Mouse (Mus musculus) hindbrain, embryonic 15.5 days (tissue): ENCODE data around the gene Mctp2. TPM values are rescaled to one million over a fixed set of nuclear protein-coding genes. Genes with fewer than 3 reads are reported as not detected.

Experiments
- ATAC-seq: fragments of 200-750 bp; cut with Nextera tagmentation; 2 replicates; pipeline ENCODE4 v1.8.0; 2017; ENCODE audit warnings: low read depth, moderate number of reproducible peaks, moderate TSS enrichment; ENCODE audit not compliant: low FRiP score
- H3K27ac ChIP-seq: fragments of 300-500 bp; sonication (generic); replicated peaks from 2 replicates; pipeline ENCODE4 v1.5.1; 2015; ENCODE audit warnings: mild to moderate bottlenecking, inconsistent platforms
- H3K27me3 ChIP-seq: fragments of 300-500 bp; sonication (generic); 2 replicates; pipeline ENCODE4 v1.6.1; 2015; ENCODE audit warnings: control low read depth, inconsistent platforms
- H3K36me3 ChIP-seq: fragments of 300-500 bp; sonication (generic); 2 replicates; pipeline ENCODE4 v1.6.1; 2015; ENCODE audit warnings: control low read depth, inconsistent platforms
- H3K4me1 ChIP-seq: fragments of 300-500 bp; sonication (generic); replicated peaks from 2 replicates; pipeline ENCODE4 v1.6.1; 2015; ENCODE audit warnings: control low read depth, inconsistent platforms
- H3K4me2 ChIP-seq: fragments of 300-500 bp; sonication (generic); 2 replicates; pipeline ENCODE4 v1.6.1; 2015; ENCODE audit warnings: moderate library complexity, mild to moderate bottlenecking, inconsistent platforms
- H3K4me3 ChIP-seq: fragments of 300-500 bp; sonication (generic); 2 replicates; pipeline ENCODE4 v1.5.1; 2015; ENCODE audit warnings: mild to moderate bottlenecking, inconsistent platforms
- H3K9ac ChIP-seq: fragments of 300-500 bp; sonication (generic); 2 replicates; pipeline ENCODE4 v1.6.1; 2015; ENCODE audit warnings: inconsistent platforms
- H3K9me3 ChIP-seq: fragments of 300-500 bp; sonication (generic); 2 replicates; pipeline ENCODE4 v1.6.1; 2016; ENCODE audit warnings: control low read depth, inconsistent platforms
- WGBS: fragments of 180-500 bp; shearing (Covaris S2); methylation state at CpG from one replicate; pipeline ENCODE4 v1.1.7; 2015; 5-methylcytosine and 5-hydroxymethylcytosine counted together
- polyA plus RNA-seq: library from polyadenylated mRNA; unstranded; fragments of >200 nt; fragmentation: Nextera tagmentation; extraction: Ambion mirVana; gene quantifications from 2 replicates; pipeline ENCODE4 v1.2.1, GENCODE M21; 2015

Gene Mctp2
- 0.59 and 0.75 TPM in 2 replicates for polyA plus RNA-seq

DNA sequence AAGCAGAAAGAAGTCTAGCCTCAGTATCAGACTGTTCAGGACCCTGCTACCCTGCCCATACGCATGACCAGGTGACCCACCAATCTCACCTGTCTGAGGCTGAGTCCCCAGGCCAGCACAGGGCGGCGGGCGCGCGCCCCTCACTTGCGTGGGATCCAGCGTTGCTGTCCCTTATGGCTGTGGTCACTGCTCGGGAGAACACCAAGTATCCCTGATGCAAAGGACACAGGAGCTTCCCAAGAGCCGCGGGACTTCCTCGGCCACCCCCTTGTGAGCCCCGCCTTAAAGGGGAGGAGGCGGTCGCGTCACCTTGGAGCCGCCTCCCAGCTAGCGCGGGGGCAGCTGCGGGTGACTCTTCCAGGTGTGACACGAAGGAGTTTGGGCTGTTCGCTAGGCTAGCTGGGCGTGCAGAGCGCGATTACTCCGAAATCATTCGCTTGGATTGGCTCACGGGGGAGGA, at the start of gene Mctp2:
Mctp2 (minus strand) TSS at position 227 of the 460 bp plus-strand sequence.
- H3K27ac ChIP-seq: no peak within 1 kb of the TSS
- peak within 1 kb of the TSS; percentile 51 for H3K4me3 ChIP-seq
- peak within 1 kb of the TSS; percentile 23 for H3K9ac ChIP-seq
- peak; percentile 68 for ATAC-seq
- peaks cover 15% of the 10 kb centered on the region for H3K4me1 ChIP-seq
- peaks cover 16% of the 10 kb centered on the region for H3K27me3 ChIP-seq
- no peaks in the 10 kb centered on the region for H3K9me3 ChIP-seq
- peak within 1 kb of the TSS; percentile 100 for H3K4me2 ChIP-seq
- 0% methylated on average over 28 of the region's 28 CpGs for WGBS
- no peaks in the 10 kb centered on the region for H3K36me3 ChIP-seq

DNA sequence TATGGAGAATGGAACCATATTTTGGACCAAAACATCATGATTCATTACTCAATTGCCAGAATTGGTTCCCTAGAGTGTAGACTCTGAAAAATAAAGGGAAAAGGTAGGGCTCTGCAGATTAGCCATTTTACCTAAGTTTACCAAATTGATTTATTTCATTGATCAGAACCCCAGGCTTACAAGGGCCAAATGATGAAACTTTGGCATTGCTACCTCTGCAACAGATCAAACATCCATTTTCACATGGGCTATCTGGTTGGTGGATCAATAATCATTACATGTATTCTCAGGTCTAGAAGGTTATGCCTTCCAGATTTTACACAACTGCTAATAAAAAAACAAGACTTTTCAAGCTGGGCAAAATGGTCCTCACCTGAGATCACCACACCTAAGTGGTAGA, 39.5 kb upstream of the Mctp2 start:
- no peaks in the 10 kb centered on the region for H3K9me3 ChIP-seq
- no peak overlapping the region for H3K4me3 ChIP-seq
- no peaks in the 10 kb centered on the region for H3K27me3 ChIP-seq
- no peak overlapping the region for H3K4me2 ChIP-seq
- no peak for ATAC-seq
- H3K4me1 ChIP-seq: no peaks in the 10 kb centered on the region
- H3K27ac ChIP-seq: no peak overlapping the region
- no peaks in the 10 kb centered on the region for H3K36me3 ChIP-seq
- H3K9ac ChIP-seq: no peak overlapping the region

DNA sequence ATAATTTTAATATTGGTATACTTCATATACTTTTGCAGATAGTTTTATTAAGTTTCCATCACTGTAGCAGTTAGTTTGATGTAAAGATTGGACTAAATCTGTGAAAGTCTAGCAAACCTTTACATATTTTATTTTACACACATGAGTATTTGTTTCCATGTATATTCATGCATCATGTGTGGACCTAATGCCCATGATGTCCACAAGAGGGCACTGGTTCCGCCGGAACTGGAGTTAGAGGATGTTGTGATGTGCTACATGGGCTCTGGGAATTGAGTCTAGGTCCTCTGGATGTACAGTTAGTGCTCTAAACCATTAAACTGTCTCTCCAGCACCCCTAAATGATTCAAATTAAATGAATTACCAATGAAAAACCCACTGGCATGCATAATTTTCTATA, 37.3 kb upstream of the Mctp2 start:
- no peak for ATAC-seq
- Histone ChIP-seq H3K9ac (no peak overlapping the region), H3K4me3 (no peak overlapping the region), H3K4me2 (no peak overlapping the region), H3K9me3 (no peaks in the 10 kb centered on the region), H3K4me1 (no peaks in the 10 kb centered on the region), H3K27ac (no peak overlapping the region), H3K36me3 (no peaks in the 10 kb centered on the region), H3K27me3 (no peaks in the 10 kb centered on the region)
- 77% methylated on average over 2 of the region's 2 CpGs for WGBS

DNA sequence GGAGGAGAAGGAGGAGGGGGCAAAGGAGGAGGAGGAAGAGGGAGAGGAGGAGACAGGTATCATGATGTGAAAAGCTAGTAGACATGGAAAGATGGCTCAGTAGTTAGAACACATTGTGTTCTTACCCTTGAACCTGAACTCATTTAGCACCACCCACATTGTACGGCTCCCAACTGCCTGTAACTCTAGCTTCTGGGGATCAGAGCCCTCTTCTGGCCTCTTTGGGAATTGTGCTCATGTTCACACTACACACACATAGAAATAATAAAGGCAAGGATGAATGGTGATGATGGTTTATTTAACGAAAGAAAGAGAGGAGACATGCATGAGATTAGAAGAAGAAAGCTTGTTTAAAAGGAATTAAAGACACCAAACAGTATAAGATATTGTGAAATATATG, 36.4 kb upstream of the Mctp2 start:
- Histone ChIP-seq H3K4me3 (no peak overlapping the region), H3K27ac (no peak overlapping the region), H3K4me2 (no peak overlapping the region), H3K4me1 (no peaks in the 10 kb centered on the region), H3K9ac (no peak overlapping the region), H3K36me3 (no peaks in the 10 kb centered on the region), H3K9me3 (no peaks in the 10 kb centered on the region), H3K27me3 (no peaks in the 10 kb centered on the region)
- 76% methylated on average over 2 of the region's 2 CpGs for WGBS
- ATAC-seq: no peak

DNA sequence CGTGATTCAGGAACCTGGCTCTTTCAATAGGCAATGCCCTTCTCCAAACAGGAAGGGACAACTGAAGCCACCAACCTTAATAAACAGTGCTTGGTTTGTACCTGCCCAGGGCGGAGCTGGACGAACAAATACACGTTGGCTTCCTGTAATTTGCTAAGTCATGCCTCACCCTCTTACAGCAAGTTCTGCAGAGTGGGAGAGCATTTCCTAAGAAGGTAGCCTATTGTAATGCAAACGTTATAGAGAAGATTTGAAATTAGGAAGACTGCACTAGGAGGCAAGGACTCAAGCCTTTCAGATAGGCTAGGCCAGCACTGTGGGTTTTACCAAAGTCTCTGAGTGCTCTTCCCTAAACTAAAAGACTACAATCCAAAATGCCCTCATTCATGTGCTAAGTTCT, 19.6 kb upstream of the Mctp2 start:
- Histone ChIP-seq H3K4me3 (no peak overlapping the region), H3K9me3 (no peaks in the 10 kb centered on the region), H3K4me2 (no peak overlapping the region), H3K27me3 (no peaks in the 10 kb centered on the region), H3K4me1 (no peaks in the 10 kb centered on the region), H3K27ac (no peak overlapping the region), H3K36me3 (no peaks in the 10 kb centered on the region), H3K9ac (no peak overlapping the region)
- ATAC-seq: no peak
- 79% methylated on average over 5 of the region's 5 CpGs for WGBS

DNA sequence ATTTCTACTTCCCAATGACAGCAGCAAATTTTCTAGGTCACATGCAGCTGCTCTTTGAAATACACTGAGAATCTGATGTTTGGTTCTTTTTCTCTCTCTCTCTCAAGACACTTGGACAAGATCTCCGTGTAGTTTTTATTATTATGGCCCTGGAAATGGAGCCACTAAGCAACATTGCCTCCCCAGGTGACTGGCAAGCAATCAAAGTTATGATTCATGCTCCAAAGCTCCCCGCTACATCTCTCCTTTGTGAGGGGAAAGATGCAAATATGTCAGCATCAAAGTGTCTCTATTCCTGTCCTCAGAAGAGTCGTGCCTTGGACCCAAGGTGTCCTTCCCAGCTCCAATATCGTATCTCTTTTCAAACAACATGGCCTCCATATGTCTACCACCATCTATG, 14.5 kb upstream of the Mctp2 start:
- H3K4me3 ChIP-seq: no peak overlapping the region
- 64% methylated on average over 4 of the region's 4 CpGs for WGBS
- no peaks in the 10 kb centered on the region for H3K4me1 ChIP-seq
- no peaks in the 10 kb centered on the region for H3K9me3 ChIP-seq
- no peak overlapping the region for H3K27ac ChIP-seq
- no peak overlapping the region for H3K4me2 ChIP-seq
- no peak for ATAC-seq
- H3K27me3 ChIP-seq: no peaks in the 10 kb centered on the region
- H3K9ac ChIP-seq: no peak overlapping the region
- no peaks in the 10 kb centered on the region for H3K36me3 ChIP-seq

DNA sequence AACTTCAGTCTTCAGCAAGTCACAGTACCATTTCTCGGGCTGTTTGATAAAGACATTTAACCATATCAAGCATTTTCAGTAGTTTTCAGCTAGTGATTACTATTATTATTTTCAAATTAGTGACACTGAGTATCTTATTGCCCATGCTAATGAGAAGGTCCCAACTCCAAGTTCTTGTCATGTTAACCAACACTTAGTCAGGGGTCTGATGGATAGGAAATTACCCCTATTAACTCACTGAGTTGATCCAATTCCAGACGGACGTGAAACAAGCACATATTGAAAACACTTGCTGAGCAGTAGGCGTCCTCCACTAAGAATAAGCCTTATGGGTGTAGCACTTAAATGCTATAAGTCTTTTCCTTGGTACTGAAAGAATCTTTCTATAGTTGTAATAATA, 14.0 kb upstream of the Mctp2 start:
- Histone ChIP-seq H3K27ac (no peak overlapping the region), H3K36me3 (no peaks in the 10 kb centered on the region), H3K4me3 (no peak overlapping the region), H3K4me1 (no peaks in the 10 kb centered on the region), H3K9me3 (no peaks in the 10 kb centered on the region), H3K9ac (no peak overlapping the region), H3K27me3 (no peaks in the 10 kb centered on the region), H3K4me2 (no peak overlapping the region)
- 90% methylated on average over 4 of the region's 4 CpGs for WGBS
- ATAC-seq: no peak

DNA sequence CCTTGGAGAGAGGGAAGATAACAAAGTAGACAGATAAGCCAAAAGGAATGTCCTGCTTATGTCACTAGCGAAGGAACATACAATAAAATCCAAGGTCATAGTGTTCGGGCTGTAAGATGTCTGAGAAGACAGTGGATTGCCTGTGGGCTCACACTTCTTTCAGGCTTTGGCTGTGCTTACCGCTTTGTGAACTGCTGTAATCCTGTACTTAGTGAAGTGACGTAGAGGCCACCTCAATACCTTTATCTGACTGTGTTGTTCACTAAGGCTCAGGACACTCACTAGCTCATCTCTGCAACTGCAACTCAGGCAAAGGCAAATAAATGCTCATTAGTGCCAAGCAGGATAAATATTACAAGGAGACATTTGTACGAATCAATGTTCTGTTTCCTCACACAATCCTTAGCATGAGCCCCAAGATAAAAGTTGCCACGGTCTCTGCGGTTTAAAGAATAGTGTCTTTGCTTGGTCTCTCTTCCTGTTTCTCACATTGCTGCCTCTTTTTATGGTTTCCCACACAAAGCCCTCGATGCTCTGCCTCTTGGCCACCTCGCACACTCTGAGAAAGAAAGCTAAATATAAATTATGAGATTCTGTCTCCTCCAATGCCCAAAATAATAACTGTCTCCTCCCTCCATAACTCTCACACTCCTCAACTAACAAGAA, 8.1 kb upstream of the Mctp2 start:
- Histone ChIP-seq H3K27me3 (no peaks in the 10 kb centered on the region), H3K4me3 (no peak overlapping the region), H3K27ac (no peak overlapping the region), H3K4me2 (no peak overlapping the region), H3K9me3 (no peaks in the 10 kb centered on the region), H3K4me1 (no peaks in the 10 kb centered on the region), H3K36me3 (no peaks in the 10 kb centered on the region), H3K9ac (no peak overlapping the region)
- WGBS: 88% methylated on average over 9 of the region's 9 CpGs
- ATAC-seq: no peak

DNA sequence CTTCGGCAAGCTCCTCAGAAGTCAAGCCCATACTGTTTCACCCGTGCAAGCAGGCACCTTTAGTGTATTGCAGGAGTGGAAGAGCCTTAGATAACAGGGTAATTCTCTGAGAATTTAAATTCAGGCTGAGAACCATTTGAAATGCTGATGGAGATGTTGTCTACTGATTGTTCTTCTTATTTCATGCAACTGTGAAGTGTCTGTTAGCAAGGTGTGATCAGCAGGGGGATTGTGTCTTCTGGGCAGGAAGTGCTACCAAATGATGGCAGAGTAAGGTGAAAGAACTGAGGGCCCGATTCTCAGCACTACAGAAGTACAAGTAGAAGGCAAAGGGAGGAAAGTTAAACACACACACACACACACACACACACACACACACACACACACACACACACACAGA, 7.5 kb upstream of the Mctp2 start:
- Histone ChIP-seq H3K4me3 (no peak overlapping the region), H3K4me2 (no peak overlapping the region), H3K36me3 (no peaks in the 10 kb centered on the region), H3K9ac (no peak overlapping the region), H3K9me3 (no peaks in the 10 kb centered on the region), H3K27me3 (no peaks in the 10 kb centered on the region), H3K27ac (no peak overlapping the region), H3K4me1 (no peaks in the 10 kb centered on the region)
- WGBS: 76% methylated on average over 3 of the region's 3 CpGs
- no peak for ATAC-seq

DNA sequence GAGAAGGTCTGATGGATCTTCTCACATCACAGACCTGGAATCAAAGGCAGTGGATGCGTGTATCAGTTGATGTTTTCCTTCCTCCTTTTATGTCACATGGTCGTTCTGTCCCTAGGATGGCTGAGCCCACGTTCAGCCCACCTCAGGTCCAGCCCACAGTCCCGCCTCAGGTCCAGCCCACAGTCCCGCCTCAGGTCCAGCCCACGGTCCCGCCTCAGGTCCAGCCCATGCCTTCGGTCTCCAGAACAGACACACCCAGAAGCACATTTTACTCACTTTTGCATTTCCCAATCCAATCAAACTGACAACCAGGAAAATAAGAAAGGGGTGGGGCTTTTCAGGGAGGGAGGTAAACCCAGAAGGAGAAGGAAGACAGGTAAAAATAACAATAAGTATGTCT, 5.2 kb upstream of the Mctp2 start:
- H3K27ac ChIP-seq: no peak overlapping the region
- 68% methylated on average over 8 of the region's 8 CpGs for WGBS

DNA sequence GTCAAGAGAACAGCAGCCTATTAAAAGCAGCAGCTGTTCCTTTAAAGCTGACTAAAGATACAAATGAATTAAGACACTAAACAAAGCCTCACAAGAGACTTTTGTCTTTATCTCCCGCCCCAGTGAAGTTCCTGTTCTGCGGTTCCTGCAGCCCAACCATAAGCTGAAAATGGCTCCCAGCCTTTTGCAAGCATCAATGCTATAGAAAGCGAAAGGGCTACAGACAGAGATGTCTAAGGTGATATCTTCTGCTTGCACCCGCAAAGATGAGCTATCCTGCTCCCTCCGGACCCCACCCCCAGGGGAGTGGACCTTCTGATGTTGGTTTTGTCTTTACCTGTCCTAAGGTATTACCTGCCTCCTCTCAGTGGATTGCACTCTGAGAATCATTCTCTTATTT, 1.7 kb upstream of the Mctp2 start:
- H3K4me1 ChIP-seq: peaks cover 15% of the 10 kb centered on the region
- no peak overlapping the region for H3K4me3 ChIP-seq
- no peak for ATAC-seq
- no peaks in the 10 kb centered on the region for H3K9me3 ChIP-seq
- no peak overlapping the region for H3K4me2 ChIP-seq
- no peak overlapping the region for H3K9ac ChIP-seq
- 81% methylated on average over 5 of the region's 5 CpGs for WGBS
- peaks cover 16% of the 10 kb centered on the region for H3K27me3 ChIP-seq
- H3K27ac ChIP-seq: no peak overlapping the region
- no peaks in the 10 kb centered on the region for H3K36me3 ChIP-seq

More for the DNA sequence above, 5.2 kb upstream of the Mctp2 start:
- no peaks in the 10 kb centered on the region for H3K36me3 ChIP-seq
- no peak overlapping the region for H3K9ac ChIP-seq
- no peak overlapping the region for H3K4me3 ChIP-seq
- H3K4me1 ChIP-seq: peaks cover 3% of the 10 kb centered on the region
- H3K27me3 ChIP-seq: peaks cover 4% of the 10 kb centered on the region; the same call in 1 of the 2 replicates
- H3K9me3 ChIP-seq: no peaks in the 10 kb centered on the region
- H3K4me2 ChIP-seq: no peak overlapping the region
- ATAC-seq: no peak

DNA sequence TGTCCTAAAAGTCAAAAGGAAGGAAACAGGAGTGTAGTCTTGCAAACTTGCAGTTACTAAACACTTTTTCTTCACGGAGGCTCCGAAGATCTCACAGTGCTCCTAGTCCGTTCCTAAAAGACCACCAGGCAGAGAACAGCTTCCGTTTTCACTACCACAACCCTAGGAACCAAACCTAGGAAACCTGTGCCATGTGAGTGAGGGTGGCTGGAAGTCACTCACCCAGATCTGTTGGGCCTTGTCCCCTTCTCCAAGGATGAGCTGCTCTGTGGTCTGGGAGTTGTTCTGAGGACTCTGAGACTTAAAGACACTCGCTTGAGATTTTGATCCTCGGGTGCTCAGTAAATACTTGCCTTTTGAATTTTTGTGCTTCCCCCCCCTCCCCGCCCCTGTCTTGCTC, 439 bp upstream of the Mctp2 start:
- H3K27ac ChIP-seq: no peak overlapping the region
- peak overlapping the region; percentile 23; the same call in 1 of the 2 replicates for H3K9ac ChIP-seq
- H3K4me3 ChIP-seq: peak overlapping the region; percentile 51
- peaks cover 15% of the 10 kb centered on the region for H3K4me1 ChIP-seq
- peaks cover 16% of the 10 kb centered on the region for H3K27me3 ChIP-seq
- no peaks in the 10 kb centered on the region for H3K36me3 ChIP-seq
- peak overlapping the region; percentile 100 for H3K4me2 ChIP-seq
- ATAC-seq: no peak
- H3K9me3 ChIP-seq: no peaks in the 10 kb centered on the region
- WGBS: 15% methylated on average over 7 of the region's 7 CpGs

DNA sequence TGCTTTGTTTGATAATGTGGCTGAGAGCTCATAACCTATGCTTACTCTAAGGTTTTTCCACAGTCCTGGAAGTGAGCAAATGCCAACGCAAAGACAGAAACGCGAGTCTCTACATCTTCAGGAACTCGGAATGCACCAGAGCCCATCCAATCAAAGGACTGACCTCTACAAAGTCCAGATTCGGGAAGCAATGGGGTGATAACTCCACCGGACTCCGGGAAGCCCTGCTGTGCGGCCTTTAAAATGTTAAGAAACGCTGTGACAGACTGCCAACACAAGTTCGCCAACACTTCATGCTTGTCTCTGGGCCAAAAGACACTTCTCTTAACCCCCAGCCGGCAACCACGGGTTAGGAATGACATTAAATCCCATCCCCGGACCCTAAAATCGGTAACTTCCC, 437 bp downstream of the Mctp2 start:
- peak overlapping the region; percentile 100 for H3K4me2 ChIP-seq
- peak overlapping the region; percentile 51 for H3K4me3 ChIP-seq
- H3K4me1 ChIP-seq: peaks cover 15% of the 10 kb centered on the region
- 2% methylated on average over 14 of the region's 14 CpGs for whole genome bisulfite sequencing
- no peaks in the 10 kb centered on the region for H3K36me3 ChIP-seq
- no peaks in the 10 kb centered on the region for H3K9me3 ChIP-seq
- no peak for ATAC-seq
- peaks cover 16% of the 10 kb centered on the region for H3K27me3 ChIP-seq
- no peak overlapping the region for H3K27ac ChIP-seq
- H3K9ac ChIP-seq: peak overlapping the region; percentile 23
